Mouse (Mus musculus): ENCODE measurements at regions not wholly inside any gene's neighbourhood (a gene's known extent, or its start where the extent isn't known, plus 50 kb on each side); places are given as distances from the start of the nearest gene placed in this dataset.

DNA sequence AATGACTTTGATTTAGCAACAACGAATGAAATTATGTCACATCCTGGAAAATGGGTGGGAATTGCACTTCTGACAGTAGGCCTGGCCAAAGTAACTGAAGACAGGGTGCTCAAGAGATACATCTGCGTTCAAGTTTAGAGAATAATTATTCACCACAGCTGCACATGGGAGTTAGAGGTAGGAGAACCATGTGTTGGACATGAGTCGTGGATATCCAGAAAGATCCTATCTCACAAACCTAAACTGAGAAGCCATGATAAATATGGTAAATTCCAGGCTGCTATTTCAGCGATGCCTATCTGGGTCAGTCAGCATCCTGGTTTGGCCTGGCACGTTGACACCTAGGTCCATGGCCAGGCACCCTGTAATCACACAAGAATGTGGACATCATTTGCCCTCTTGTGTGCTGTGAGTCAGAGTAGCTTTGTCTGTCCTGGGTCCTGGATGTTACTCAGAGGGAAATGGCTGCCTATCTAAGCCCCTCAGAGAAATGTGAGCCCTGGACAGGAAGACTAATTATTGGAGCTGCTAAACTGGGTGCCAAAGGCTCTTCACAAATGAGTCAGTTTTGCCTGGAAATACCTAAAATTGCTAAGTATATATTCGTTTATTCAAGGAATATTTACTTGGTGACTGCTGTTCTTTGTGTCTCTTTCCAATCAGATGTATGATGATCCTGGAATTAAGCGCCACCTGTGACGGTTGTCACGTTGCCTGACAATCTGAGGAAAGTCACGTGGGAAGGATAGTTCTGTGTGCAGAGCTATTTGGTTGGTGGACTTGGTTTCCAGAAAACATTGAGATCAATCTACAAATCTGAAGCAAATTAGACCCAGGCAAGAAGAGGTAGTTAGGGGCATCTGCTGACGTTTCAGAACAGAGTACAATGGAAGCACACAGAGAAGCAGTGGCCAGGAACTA, 296.4 kb upstream of the Zfp637 start:
- H3K4me1 ChIP-seq (ENCODE audit: insufficient read depth, low read length) = no peaks in the 10 kb centered on the region
- H3K9ac ChIP-seq (replicated peaks; ENCODE audit: low read length, poor library complexity, severe bottlenecking) = no peak overlapping the region
- 89% methylated on average over 11 of the region's 11 CpGs for WGBS
- no peak overlapping the region for H3K4me2 ChIP-seq (ENCODE audit: low read depth, low read length, poor library complexity, severe bottlenecking)
- H3K9me3 ChIP-seq (ENCODE audit: low read length) = no peaks in the 10 kb centered on the region
- DNase-seq (ENCODE audit: low spot score) = no peak
- H3K4me3 ChIP-seq (ENCODE audit: low read depth, low read length) = no peak overlapping the region
- no peak overlapping the region for H3K27ac ChIP-seq (ENCODE audit: low read depth, low read length)
- H3K36me3 ChIP-seq (ENCODE audit: insufficient read depth, low read length) = no peaks in the 10 kb centered on the region
- TF ChIP-seq CTCF (IDR thresholded peaks at IDR 0.05) = no peak
- H3K27me3 ChIP-seq (ENCODE audit: insufficient read depth, low read length) = no peaks in the 10 kb centered on the region
- no peak for ATAC-seq (ENCODE audit: low FRiP score)

- H3K36me3 ChIP-seq (ENCODE audit: insufficient read depth, low read length) = no peaks in the 10 kb centered on the region
- H3K4me2 ChIP-seq (ENCODE audit: low read depth, low read length, poor library complexity, severe bottlenecking) = no peak overlapping the region
- no peak overlapping the region for H3K27ac ChIP-seq (ENCODE audit: low read depth, low read length)
- WGBS = 93% methylated on average over 7 of the region's 7 CpGs
- no peak for TF ChIP-seq CTCF (IDR thresholded peaks at IDR 0.05)
- no peak overlapping the region for H3K9ac ChIP-seq (replicated peaks; ENCODE audit: low read length, poor library complexity, severe bottlenecking)
- no peaks in the 10 kb centered on the region for H3K27me3 ChIP-seq (ENCODE audit: insufficient read depth, low read length)
- no peak overlapping the region for H3K4me3 ChIP-seq (ENCODE audit: low read depth, low read length)
- H3K4me1 ChIP-seq (ENCODE audit: insufficient read depth, low read length) = no peaks in the 10 kb centered on the region
- DNase-seq (ENCODE audit: low spot score) (no peak), ATAC-seq (ENCODE audit: low FRiP score) (no peak)
- no peaks in the 10 kb centered on the region for H3K9me3 ChIP-seq (ENCODE audit: low read length)
Observed at GRCm38 (mm10) chr6:117550930-117551329, 290.1 kb upstream of the Zfp637 start.

GRCm38 (mm10) chr6:117552006-117552667, 288.8 kb upstream of the Zfp637 start:
- Histone ChIP-seq H3K9me3 (ENCODE audit: low read length) (no peaks in the 10 kb centered on the region), H3K4me3 (ENCODE audit: low read depth, low read length) (no peak overlapping the region), H3K27ac (ENCODE audit: low read depth, low read length) (no peak overlapping the region), H3K36me3 (ENCODE audit: insufficient read depth, low read length) (no peaks in the 10 kb centered on the region), H3K4me1 (ENCODE audit: insufficient read depth, low read length) (no peaks in the 10 kb centered on the region), H3K4me2 (ENCODE audit: low read depth, low read length, poor library complexity, severe bottlenecking) (no peak overlapping the region), H3K27me3 (ENCODE audit: insufficient read depth, low read length) (no peaks in the 10 kb centered on the region), H3K9ac (replicated peaks; ENCODE audit: low read length, poor library complexity, severe bottlenecking) (no peak overlapping the region; the same call in 1 of the 2 replicates)
- WGBS = 21% methylated on average over 6 of the region's 6 CpGs
- ATAC-seq (ENCODE audit: low FRiP score) (no peak), DNase-seq (ENCODE audit: low spot score) (peak; percentile 33)
- TF ChIP-seq CTCF (IDR thresholded peaks at IDR 0.05) = no peak

- H3K36me3 ChIP-seq (ENCODE audit: insufficient read depth, low read length) = no peaks in the 10 kb centered on the region
- no peak for ATAC-seq (ENCODE audit: low FRiP score)
- WGBS = 87% methylated on average over 6 of the region's 6 CpGs
Observed at GRCm38 (mm10) chr6:117563159-117563558, 277.8 kb upstream of the Zfp637 start.

GRCm38 (mm10) chr6:117563704-117564103, 277.3 kb upstream of the Zfp637 start:
- H3K9ac ChIP-seq (replicated peaks; ENCODE audit: low read length, poor library complexity, severe bottlenecking) = no peak overlapping the region
- H3K4me3 ChIP-seq (ENCODE audit: low read depth, low read length) = no peak overlapping the region
- ATAC-seq (ENCODE audit: low FRiP score) = no peak
- WGBS = 96% methylated on average over 1 of the region's 1 CpGs
- H3K27ac ChIP-seq (ENCODE audit: low read depth, low read length) = no peak overlapping the region
- no peaks in the 10 kb centered on the region for H3K9me3 ChIP-seq (ENCODE audit: low read length)
- no peaks in the 10 kb centered on the region for H3K4me1 ChIP-seq (ENCODE audit: insufficient read depth, low read length)
- no peaks in the 10 kb centered on the region for H3K36me3 ChIP-seq (ENCODE audit: insufficient read depth, low read length)
- H3K27me3 ChIP-seq (ENCODE audit: insufficient read depth, low read length) = no peaks in the 10 kb centered on the region; the same call in 1 of the 2 replicates
- TF ChIP-seq CTCF (IDR thresholded peaks at IDR 0.05) = no peak
- H3K4me2 ChIP-seq (ENCODE audit: low read depth, low read length, poor library complexity, severe bottlenecking) = no peak overlapping the region
- peak; percentile 46 for DNase-seq (ENCODE audit: low spot score)

More at GRCm38 (mm10) chr6:117563159-117563558, 277.8 kb upstream of the Zfp637 start:
- Histone ChIP-seq H3K4me1 (ENCODE audit: insufficient read depth, low read length) (no peaks in the 10 kb centered on the region), H3K27ac (ENCODE audit: low read depth, low read length) (no peak overlapping the region), H3K9ac (replicated peaks; ENCODE audit: low read length, poor library complexity, severe bottlenecking) (no peak overlapping the region), H3K27me3 (ENCODE audit: insufficient read depth, low read length) (no peaks in the 10 kb centered on the region; the same call in 1 of the 2 replicates), H3K4me3 (ENCODE audit: low read depth, low read length) (no peak overlapping the region), H3K9me3 (ENCODE audit: low read length) (no peaks in the 10 kb centered on the region), H3K4me2 (ENCODE audit: low read depth, low read length, poor library complexity, severe bottlenecking) (no peak overlapping the region)
- no peak for DNase-seq (ENCODE audit: low spot score)
- TF ChIP-seq CTCF (IDR thresholded peaks at IDR 0.05) = no peak

GRCm38 (mm10) chr6:117566786-117567185, 274.2 kb upstream of the Zfp637 start:
- TF ChIP-seq CTCF (IDR thresholded peaks at IDR 0.05) = no peak
- ATAC-seq (ENCODE audit: low FRiP score) = no peak
- no peaks in the 10 kb centered on the region for H3K4me1 ChIP-seq (ENCODE audit: insufficient read depth, low read length)
- no peak overlapping the region for H3K4me3 ChIP-seq (ENCODE audit: low read depth, low read length)
- DNase-seq (ENCODE audit: low spot score) = no peak
- no peak overlapping the region for H3K9ac ChIP-seq (replicated peaks; ENCODE audit: low read length, poor library complexity, severe bottlenecking)
- WGBS = 88% methylated on average over 6 of the region's 6 CpGs
- H3K27me3 ChIP-seq (ENCODE audit: insufficient read depth, low read length) = no peaks in the 10 kb centered on the region; the same call in 1 of the 2 replicates
- no peak overlapping the region for H3K4me2 ChIP-seq (ENCODE audit: low read depth, low read length, poor library complexity, severe bottlenecking)
- no peaks in the 10 kb centered on the region for H3K36me3 ChIP-seq (ENCODE audit: insufficient read depth, low read length)
- no peaks in the 10 kb centered on the region for H3K9me3 ChIP-seq (ENCODE audit: low read length)
- H3K27ac ChIP-seq (ENCODE audit: low read depth, low read length) = no peak overlapping the region
